Mouse (Mus musculus) kidney, postnatal 25 days (tissue): ENCODE results near the gene Klhdc10.
A peak's percentile ranks its signal among the peaks of the same experiment; 100 is the strongest.
"Not testable (repeated sequence)": the region's sequence is repeated elsewhere in the genome, so short reads cannot be mapped to it uniquely, and the experiment has no call there.

Experiments
- DNase-seq, 2 experiments: peaks; one replicate each; pipeline ENCODE4 v3.0.0; 2021; ENCODE audit warnings: mixed read lengths in 2 of 2

The Klhdc10 gene

DNA sequence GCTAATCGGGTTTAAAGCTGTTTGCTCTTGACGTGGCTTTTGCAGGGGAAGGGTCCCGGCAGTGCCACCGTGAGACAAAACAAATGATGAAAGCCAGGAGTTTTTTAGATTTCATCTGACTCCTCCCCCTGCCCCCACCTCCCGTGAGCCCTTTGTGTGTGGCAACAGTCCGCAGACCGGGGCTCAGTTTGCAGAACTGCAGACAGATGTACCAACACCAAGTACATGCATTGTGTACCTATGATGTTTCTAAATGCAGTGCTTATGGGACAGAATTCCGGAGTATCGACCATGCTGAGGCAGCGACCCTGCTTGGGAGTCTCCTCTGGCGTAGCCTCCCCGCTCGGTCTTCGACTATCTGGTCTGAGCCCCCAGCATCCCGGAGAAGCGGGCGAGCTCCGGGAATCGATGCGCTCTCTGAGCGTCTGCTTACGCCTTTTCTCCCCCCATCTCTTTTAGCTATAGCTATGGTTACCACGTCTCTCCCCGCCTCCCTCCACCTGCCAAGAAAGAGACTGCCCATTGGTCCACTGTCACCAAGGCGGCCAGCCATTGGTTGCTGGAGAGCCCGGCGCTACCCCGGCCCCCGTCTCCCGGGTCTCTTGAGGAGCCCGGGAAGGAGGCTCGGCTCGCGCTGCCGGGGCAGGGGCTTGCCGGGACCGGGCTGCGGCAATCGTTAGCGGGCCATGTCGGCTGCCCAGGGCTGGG is at the start of gene Klhdc10:
Gene Klhdc10, plus strand, starts transcription at position 561 of the 708 bp plus-strand sequence.
- peak; percentile 99 to 100 for DNase-seq

DNA sequence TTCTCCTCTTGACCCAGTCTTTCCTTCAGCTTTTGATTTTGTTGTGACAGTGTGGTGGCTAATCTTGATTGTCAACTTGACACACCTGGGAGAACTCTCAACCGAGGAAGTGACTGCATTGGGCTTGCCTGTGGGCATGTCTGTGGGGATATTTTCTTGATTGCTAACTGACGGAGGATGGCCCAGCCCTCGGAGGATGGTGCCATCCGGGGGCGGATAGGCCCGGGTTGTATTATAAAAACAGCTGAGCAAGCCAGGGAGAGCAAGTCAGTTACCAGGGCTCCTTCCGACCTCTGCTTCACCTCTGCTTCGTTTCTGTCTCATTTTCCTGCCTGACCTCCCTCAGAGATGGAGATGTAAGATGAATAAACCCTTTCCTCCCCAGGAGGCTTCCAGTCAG is 48.9 kb upstream of the Klhdc10 start:
- DNase-seq: no peak

DNA sequence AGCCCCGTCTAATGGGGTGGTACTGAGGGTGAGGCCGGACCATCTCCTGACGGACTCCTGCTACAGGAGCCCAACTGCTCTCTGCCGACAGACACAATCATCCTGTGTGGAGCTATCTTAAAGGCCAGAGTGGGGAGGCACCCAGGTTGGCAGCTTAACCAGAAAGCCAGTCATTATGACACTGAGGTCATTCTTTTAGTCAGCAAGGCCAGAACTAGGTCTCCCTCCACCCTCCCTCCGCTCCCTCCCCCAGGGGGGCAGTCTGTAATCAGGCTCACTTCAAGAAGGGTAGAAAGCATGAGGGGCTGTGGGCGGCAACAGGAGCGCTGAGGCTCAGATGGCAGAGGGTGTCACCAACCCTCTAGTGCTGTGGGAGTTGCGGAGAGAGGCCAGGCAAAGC is 48.0 kb upstream of the Klhdc10 start:
- DNase-seq: no peak

DNA sequence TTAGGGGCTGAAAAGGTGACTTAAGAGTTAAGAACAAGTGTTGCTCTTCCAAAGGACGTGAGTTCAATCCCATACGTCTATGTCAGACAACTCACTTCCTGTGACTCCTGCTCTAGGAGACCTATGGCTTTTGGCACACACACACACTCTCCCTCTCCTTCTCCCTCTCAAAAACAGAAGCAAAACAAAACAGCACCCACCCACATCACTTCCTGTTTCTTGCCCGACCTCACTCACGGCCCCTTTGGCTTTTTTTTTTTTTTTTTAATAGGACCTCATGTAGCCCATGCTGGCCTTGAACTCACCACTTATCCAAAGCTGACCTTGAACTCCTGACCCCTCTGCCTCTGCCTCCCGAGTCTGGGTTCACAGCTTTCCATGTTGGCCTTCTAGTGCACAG is 46.9 kb upstream of the Klhdc10 start:
- no peak for DNase-seq

DNA sequence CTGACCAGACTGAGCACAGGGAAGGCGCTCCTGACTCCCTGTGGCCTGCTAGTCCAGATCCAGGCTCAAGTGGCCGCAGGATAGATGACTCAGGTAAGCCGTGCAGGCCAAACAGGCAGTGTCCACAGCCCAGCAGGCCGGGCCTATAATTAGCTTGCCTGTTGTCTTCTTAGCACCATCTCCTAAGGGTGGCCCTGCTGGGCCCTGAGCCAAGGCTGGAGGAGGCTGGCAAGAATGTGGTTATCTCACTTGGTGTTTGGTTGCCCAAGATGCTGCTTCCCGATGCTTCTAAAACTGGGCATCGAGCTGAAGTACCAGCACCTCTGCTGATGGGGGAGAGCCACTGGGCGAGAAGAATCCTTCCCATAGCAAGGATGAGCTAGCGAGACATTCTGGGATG is 46.0 kb upstream of the Klhdc10 start:
- DNase-seq: no peak

DNA sequence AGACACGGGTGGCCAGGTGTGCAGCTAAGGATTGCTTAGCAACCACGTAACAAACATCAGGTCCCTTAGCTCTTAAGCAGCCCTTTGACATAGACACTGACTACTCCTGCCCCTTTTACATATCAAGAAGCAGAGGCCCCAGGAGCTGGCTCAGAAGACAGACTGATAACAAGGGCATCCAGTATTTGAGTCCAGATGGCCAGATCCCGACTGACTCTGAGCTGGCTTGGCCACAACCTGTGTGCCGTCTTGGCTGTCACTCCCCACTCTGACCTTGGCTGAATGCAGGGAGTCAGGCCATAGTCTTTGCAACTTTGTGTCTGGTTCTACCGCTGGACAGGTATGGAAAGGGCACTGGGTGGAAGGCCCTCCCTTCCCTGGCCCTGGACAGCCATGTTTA is 45.5 kb upstream of the Klhdc10 start:
- DNase-seq: no peak

DNA sequence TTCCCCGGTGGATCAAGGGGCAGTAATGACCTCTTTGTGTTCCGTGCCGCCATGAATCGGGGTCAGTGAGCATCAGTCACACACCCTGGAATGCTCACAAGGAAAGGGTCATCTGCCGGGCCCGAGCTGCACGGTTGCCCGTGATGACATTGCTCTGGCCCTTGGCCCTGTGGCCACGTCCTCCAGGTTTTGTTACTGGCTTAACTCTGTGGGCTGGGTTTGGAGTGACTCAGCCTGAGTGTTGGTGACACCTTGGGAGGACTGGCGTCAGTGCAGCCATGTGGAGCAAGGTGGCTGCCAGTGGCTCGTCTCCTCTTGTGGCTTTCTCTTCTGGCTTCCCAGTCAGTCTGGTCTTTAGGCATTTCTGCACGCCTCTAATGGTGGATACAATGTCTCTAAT is 45.0 kb upstream of the Klhdc10 start:
- no peak for DNase-seq

DNA sequence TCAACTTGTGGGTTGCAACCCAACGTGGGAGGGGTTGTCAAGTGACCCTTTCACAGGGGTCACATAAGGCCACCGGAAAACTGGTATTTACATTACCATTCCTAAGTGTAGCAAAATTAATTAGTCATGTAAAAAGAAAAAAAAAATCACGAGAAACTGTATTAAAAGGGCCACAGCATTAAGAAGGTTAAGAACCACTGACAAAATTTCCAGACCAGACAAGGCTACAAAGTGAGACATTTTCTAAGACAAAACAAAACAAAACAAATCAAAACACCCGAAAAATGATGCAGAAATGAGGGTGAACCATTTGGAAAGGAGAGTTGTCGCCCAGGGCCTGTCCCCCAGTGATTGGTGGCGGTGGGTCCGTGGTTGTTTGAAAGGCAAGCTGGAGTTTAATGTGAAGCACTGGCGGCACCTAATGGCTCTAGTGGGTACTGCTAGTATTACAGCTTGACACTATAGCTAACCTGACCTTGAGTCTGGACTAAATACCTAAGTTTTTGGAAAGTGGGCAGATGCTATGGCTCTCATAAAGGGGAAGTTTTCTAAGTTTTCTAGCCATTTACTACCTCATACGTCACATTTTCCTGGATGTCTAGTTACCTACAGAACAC is 44.0 kb upstream of the Klhdc10 start:
- DNase-seq: peak; percentile 73 to 91

DNA sequence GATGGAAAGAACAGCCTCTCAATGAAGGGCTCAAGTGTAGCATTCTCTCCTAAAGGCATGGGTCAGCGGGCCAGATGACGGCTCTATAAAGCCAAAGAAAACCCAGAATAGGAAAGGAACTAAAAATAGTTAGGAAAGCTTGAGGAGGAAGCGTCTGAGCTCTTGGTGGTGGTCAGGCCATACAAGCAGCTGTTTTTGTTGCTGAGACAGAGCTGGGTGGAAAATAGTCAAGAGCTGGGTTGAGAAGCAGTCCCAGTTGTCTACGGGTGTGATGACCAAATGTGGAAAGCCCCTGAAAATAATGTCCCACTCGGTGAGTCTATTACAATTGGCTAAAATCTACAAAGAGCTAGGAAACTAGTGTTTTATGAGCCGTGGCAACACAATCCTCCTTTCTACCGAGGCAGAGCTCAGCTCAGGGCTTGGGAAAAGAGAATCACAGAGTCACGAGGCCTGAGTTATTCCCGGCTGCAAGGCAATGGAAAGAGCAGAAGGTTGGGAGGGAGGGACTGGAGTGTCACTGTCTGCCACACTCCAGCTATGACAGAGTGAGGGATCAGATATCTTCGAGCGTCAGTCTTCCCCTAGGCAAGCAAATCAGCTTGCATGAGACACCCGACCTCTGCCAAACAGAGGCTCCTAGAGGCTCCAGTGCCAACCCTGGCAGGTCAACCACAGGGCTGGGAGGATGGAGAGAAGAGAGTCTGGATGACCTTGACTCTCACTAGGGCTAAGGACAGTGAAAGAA is 41.7 kb upstream of the Klhdc10 start:
- DNase-seq: no peak

DNA sequence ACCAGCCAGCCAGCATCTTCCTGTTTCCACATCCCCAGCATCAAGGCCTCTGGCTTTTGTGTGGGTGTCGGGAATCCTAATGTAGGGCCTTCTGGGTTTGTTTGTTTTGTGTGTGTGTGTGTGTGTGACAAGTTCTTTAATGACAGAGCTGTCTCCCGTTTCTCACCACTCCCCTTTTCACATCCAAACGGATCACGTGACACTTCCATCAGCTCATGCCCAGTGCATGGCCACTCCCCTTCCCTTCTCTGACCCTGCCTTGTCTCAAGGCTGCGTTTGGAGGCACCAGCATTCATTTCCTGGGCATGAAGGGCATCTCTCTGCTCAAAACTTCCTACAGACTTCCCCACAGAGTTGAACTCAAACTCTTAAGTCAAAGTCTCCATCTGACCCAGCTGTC is 37.9 kb upstream of the Klhdc10 start:
- DNase-seq: no peak

DNA sequence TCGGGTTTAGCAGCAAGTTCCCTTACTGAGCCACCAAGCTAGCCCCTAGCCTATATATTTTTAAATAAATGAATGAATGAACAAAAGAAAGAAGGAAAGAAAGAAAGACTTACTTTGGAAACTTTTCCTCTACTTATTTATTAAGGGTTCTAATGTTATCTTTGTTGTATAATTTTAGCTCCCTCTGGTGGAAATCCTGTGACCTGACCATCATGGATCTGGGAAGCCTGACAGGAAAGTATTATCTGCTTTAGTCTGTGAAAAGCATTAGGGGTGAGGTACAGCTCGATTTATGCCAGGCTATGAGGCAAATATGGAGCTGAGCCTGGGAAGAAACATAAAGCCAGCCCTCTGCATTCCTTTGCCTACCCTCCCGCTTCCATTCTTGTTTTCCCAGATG is 32.4 kb upstream of the Klhdc10 start:
- no peak for DNase-seq

DNA sequence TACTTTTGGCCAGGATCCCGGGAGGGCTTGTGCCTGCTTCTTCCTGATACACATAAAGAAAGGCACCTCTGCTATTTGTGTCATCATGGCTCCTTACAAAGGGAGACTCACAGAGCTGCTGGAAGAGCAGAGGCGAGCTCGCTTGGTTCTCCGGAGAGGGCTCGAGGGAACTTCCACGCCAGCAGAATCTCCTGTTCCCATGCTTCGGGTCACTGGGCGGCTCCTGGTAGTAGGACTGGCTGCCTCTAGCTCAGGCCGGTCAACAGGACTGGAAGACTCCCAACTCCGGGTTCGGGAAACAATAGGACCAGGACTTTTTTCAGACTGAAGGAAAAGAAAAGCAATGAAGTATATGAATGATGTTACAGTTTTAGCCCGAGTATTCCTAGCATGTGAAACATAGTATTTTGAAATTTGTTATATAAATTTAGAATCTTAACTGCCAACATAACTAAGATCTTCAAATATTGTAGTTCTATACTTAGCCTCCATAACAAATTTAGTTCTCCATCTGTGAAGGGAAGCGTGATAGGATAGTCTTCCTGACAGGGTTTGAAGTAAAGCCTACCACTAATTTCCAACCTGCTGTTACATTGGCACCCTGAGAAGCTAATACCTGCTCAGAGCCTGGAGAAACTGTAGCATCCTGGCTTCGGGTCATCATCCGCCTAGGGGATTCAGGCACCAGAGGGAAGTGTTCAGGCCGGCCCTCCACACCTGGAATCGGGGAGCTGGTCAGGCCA is 28.9 kb upstream of the Klhdc10 start:
- no peak for DNase-seq

DNA sequence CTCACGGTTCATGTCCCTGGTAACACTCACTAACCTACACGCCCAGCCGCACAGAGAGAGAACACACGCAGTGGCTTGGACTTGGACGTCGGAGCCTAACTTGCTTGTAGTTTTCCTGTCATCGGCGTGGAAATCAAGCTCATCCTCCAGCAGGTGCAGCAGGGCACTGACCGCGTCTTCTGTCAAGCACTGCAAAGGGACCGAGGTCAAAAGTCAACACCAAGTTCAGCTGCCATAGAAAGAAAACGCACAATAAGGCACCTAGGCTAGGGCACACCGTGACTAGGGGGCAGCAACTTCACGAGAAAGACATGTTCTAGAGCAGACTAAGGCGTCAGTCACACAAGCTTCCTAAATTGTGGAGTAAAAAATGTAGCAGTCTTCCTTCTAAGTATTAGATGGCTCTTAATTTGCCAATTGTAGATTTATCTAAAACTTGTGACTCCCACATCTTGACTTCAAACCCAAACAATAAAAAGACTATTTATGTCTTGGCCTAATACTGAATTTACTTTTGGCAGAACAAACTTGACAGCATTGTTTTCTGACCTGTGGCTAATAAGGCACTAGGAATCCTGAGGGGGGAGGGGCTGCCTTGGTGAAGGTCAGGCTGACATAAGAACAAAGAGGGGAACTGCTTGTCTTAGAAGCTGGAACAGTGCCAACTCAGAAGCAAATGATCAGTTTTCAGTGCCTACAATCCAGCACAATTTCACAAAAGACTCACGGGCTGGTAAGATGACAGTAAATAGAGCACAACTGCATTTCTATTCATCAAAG is 26.7 kb upstream of the Klhdc10 start:
- peak; percentile 88 to 90 for DNase-seq

DNA sequence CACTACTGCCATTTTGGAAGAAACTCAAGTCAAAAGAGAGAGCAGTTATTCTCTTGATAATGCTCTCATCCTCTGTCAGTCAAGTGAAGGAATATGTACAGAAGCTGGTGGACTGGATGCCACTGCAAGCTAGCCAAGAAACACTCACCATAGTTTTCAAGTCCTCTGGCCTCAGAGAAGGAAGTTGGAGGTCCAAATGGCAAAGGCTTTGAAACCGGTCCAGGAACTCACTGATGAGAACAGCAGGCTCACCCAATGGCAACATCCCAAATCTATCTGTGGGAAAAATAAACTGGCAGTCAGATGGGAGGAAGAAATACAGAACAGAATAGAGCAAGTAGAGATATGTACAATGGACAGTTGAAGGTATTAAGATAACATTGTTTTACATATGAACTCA is 25.9 kb upstream of the Klhdc10 start:
- peak; percentile 67 to 69 for DNase-seq

DNA sequence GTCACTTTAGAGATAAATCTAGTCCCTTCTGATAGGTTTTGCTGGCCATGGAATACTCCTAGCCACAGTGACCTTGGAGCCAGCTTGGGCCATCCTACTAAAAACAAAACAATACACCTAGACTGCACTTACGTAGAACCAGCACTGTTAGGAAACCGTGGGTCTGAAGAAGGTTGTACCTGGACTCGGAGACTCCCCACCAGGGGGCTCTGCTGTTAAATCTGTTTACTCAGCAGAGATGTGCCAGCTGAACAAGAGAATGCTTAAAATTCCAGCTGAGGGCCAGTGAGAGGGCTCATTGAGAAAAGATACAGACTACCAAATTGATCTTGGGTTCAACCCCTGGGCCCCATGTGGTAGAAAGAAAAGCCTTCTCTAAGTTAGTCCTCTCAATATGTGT is 20.6 kb upstream of the Klhdc10 start:
- DNase-seq: peak in 1 of 2 experiments; percentile 22

DNA sequence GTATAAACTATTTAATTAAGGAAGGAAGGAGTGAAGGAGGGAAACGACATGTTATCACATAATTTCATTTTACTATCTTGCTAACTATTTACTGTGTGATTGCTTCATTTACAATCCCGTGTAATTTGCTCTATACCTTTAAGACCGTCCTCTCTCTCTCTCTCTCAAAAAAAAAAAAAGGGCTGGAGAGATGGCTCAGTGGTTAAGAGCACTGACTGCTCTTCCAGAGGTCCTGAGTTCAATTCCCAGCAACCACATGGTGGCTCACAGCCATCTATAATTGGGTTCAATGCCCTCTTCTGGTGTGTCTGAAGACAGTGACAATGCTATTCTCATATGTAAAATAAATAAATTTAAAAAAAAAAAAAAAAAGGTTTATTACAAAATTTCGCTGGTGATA is 11.4 kb upstream of the Klhdc10 start:
- not testable (repeated sequence) for DNase-seq

DNA sequence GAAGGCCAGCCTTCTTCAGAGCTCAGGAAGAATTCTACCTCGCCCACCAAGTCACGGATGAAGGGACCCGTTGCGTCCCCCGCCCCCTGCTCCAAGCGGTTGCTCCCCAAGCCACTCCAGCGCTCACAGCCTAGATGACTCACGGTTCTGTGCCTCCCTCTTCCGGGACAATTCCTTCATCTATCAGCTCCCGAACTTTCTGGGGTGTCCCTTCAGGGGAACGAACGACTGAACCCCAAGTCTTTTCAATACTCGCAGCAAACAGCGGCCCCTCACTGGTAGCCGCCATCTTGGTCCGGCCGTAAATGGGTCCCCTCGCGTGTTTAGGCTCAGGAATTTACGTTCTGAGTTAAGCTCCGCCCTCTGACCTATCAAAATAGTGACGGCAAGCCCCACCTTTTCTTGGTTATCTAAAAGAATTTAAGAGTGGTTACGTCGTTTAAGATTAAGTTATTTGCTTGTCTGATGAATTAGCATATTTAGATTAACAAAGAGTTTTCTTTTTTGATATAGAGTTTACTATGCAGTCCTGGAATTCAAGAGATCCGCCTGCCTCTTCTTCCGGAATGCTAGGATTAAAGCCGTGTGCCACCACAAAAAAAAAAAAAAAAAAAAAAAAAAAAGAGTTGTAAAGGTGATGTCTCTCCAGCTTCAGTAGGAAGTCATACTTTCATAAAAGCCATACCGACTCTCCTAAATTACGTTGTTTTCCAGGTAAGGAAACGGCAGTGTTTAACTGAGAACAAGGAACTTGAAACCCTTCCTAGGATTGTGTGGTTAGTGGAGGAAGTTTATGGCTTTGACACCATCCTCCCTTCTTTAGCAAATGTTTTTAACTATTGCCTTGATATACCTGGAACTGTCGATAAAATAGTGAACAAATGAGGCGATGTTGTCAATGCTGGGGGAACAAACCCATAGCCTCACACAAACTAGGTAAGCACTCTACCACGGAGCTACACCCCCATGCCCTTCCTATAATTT is 10.7 kb upstream of the Klhdc10 start, which contains the start of gene Zc3hc1:
Gene Zc3hc1, minus strand, starts transcription at position 315 of the 984 bp plus-strand sequence.
- peak; percentile 85 to 87 for DNase-seq

DNA sequence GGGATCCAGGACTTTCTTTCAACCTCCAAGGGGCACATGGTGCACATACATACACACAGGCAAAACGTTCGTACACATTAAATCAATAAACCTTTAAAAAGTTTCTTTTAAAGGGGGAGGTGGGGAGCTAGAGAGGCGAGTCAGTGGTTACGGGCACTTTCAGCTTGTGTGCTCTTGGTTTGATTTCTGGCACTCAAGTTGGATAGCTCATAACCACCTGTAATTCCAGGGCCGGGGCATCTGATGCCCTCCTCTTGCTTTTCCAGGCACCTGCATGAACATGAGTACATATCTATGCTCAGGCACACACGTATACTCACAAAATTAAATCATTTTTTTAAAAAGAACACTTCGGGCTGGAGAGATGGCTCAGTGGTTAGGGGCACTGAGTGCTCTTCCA is 9.7 kb upstream of the Klhdc10 start:
- DNase-seq: no peak

DNA sequence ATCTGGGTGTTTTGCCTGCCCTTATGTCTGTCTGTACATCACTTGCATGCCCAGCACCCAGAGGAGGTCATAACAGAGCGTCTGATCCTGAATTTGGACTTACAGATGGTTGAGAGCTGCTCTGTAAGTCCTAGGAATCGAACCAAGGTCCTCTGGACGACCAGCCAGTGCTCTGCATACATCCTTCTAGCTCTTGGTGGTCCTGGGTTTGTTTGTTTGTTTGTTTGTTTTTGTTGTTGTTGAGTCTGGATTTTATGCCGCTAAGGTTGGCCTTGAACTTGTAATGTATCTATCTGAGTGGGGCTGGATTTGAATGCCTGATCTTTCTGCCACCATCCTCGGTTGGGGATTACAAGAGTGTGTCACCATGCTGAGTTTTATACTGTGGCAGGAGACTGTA is 1.5 kb upstream of the Klhdc10 start:
- DNase-seq: no peak

DNA sequence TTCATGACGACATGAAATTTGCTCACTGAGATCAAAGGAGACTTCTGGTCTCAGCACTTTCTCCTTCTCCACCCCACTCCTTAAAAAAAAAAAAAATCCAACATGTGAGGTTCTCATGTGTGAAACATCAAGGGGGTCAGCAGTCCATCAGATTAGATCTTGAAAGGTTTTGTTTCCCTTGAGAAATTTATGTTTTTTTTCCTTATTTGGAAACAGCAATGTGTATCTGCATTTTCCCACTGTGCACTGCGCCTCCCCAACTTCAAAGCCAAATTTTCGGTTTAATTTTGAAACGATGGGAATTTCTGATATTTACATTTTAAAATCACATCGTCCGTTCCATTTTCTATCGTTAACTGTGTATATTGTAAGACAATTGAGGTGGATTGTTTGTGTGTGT is 952 bp upstream of the Klhdc10 start:
- no peak for DNase-seq

DNA sequence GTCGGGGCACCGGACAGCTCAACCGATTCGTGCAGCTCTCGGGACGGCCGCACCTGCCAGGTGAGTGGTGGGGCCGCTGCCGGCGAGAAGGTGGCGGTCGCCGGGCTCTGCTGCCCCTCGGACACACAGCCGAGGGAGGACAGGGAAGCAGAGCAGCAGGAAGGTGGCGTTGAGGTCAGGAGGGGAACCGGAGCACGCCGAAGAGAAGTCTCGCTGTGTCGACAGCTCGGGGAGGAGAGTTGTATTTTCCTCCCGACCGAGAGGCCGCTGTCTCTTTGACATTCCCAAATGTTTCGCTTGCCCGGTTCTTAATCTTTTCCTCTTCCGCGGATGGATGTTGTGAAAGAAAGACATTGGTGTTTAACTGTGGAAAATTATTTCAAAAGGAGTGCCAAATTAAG is 423 bp downstream of the Klhdc10 start:
- peak in 1 of 2 experiments; percentile 37 for DNase-seq
